Mouse (Mus musculus): Measurements from ENCODE around the gene Ctsm. TPM values are rescaled to one million over a fixed set of nuclear protein-coding genes. Genes with fewer than 3 reads are reported as not detected.

Gene Ctsm
- polyA plus RNA-seq (2012; rRNA removed), result not detected in 2 replicates

GRCm38 (mm10) chr13:61541631-61542030, at the start of gene Ctsm:
TSS of gene Ctsm (minus strand) at chr13:61541839.

GRCm38 (mm10) chr13:61570027-61570426, 28.4 kb upstream of the Ctsm start, which contains the start of gene Cts3:
TSS of gene Cts3 (minus strand) at chr13:61570127.

GRCm38 (mm10) chr13:61568074-61568473, 26.4 kb upstream of the Ctsm start, which contains the start of gene Gm49352:
TSS of gene Gm49352 (minus strand) at chr13:61568174.

Other genes with a start within 250 kb of the Ctsm start
- gene Cts7, start 183.6 kb downstream of the Ctsm start, polyA plus RNA-seq (2012; rRNA removed), result not detected in 2 replicates
- not detected in 2 replicates for gene Gm49352, start 26.3 kb upstream of the Ctsm start, polyA plus RNA-seq (2012; rRNA removed)
- not detected in 2 replicates for gene Cts3, start 28.3 kb upstream of the Ctsm start, polyA plus RNA-seq (2012; rRNA removed)